Mouse (Mus musculus): ENCODE measurements around the gene Dcpp3.

Dcpp3 gene

DNA sequence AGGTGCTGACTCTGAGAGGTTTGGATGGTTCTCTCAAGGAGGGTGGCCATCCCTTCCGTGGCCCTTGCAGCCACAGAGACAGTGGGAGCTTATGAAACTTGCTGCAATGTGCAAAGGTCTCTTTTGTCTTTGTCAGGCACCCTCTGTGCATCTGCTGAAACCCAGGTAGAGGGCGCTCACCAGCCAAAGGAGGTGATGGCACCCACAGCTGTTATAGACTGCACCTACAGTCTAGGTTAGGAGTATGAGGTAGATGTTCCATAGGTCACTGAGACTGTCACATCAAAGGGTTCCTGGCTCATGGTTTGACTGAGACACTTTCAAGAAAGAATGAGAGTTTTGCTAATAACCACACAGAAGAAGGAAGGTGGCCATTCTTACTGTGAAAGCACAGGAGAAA is 51.5 kb downstream of the Dcpp3 start:
- in situ Hi-C loops (cut with MboI; ENCODE audit: unreplicated experiment in 2 of 2), result loop anchor here (10.0 kb wide), 2 partner anchors 114 to 224 kb away; partner anchors contain the start of genes Kremen2 (in 1 of the 2) and Paqr4 (in 1 of the 2)

Data from v-Abl transformed pro-B cells (cell line).